Mouse (Mus musculus) spleen, embryonic (tissue): ENCODE results near the gene Mas1.
"Not testable (repeated sequence)": the region's sequence is repeated elsewhere in the genome, so short reads cannot be mapped to it uniquely, and the experiment has no call there.

ENCODE experiments used
- CTCF ChIA-PET: fragments of 350-600 bp; sonication (Branson Sonifier 250); formaldehyde crosslinking; loops from one replicate; lab custom pipeline; 2022; lab: Charles Lee

Mas1 gene

DNA sequence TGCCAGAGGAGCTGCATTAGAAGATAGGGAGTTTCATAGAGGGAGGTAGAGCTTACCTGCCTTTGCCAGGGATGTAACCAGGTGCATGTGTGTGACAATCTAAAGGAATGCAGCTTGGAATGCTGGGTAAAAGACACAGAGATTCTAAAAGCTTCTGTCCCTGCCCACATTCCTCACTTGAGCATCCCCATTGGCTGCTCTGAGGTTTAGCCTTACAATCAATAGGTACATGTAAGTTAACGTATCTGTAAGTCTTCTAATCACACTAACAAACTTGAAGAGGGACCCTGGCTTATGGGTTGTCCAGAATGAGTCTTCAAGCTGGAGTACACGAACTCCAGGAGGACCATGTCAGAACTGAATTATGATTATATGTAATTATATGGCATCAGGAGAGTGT lies at the start of gene Mas1:
Mas1 (minus strand) TSS at position 101 of the 400 bp plus-strand sequence.
- CTCF ChIA-PET, result no interaction called here

DNA sequence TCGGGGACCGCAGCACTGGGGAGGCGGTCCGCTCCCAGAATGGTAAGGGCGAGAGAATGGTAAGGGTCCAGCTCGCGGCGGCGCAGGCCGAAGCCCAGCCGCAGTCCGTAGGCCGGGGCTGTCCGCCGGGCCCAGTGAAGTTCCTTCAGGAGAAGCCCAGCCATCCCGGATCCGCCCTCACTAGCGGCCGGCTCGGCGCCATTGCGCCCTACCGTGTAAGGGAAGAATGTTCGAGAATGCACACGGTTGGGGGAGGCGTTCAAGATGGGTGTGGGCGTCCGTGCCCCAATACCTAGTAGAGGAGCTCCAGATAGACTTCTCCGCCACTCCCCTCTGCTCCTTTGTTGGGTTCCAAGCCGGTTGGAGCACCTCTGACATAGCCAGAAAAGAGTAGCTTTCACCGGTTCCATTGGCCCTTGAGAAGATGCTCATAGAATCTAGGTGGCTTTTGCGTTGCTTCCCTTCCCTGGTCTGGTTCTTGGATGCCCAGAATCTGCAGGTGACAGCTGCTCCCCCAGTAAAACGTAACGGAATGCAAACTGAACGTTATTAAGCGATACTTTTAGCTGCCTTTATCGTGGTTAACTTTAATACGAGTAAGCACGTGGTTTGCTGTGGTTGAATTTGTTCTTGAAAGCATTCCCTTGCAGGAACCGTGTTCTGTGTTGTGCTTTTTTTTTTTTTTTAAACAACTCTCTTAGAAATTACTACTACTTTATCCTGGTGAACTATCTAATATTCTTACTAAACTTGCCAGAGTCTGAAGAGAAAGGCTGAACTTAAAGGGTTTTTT lies 48.8 kb upstream of the Mas1 start:
- CTCF ChIA-PET, result interaction anchor here (1.4 kb wide), 1 partner anchor 9 kb away, joined by 3 read pairs; no protein-coding TSS in a partner anchor

DNA sequence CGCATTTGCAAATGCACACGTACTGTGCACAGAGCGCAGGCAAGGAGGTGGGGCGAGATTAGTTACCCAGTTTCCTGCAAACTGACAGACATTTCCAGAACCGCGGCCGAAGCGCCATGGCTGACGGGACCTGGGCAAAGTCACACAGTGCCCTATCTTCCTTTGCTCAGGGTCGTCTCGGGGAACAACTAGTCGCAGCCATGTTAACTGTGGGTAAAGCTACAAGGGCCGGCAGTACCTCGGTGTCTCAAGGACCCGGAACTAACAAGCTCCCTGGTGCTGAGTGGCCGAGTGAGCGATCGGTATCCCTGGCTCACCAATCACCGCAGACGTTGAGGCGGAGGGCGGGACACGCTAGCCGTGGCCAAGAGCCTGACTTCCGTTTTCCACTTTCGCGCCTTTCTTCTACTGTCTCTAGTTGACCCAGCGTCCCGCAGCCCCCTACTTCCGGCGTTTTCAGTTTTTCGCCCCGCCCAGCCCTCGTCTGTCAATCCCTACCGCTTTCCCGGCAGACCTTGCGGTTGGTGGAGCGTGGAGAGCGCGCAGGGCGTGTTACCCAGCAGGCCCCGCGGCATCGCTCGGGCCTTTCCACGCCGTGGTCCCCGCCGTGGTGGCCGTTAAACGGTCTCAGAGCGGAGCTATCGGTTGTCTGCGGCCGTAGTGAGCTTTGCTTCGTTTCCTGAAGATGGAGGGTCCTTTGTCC lies 48.1 kb upstream of the Mas1 start, which contains the start of gene Mrpl18:
Mrpl18 (minus strand) TSS at position 465 of the 703 bp plus-strand sequence.
- CTCF ChIA-PET, result interaction anchor here (1.4 kb wide), 1 partner anchor 9 kb away, joined by 3 read pairs; no protein-coding TSS in a partner anchor

DNA sequence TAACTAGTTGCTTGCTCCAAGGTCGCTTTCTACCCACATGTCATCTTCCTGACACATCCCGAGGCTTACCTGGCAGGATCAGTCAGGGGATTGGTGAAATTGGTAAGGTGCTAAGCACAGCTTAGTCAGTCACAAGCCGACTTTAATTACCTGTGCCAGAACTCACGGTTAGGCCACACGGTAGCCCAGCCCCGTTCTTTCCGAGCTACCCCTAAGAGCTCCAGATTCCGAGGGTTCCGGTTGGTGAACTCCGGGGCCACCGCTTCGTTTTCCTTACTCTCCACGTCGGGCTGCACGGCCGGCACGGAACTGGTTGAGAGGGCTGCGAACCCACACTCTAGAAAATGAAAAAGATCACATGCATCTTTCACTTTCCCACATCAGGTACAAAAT lies 47.5 kb upstream of the Mas1 start, which contains the start of gene Tcp1:
Tcp1 (plus strand) TSS at position 214 of the 393 bp plus-strand sequence.
- CTCF ChIA-PET, result interaction anchor here (1.4 kb wide), 1 partner anchor 10 kb away, joined by 3 read pairs; no protein-coding TSS in a partner anchor

DNA sequence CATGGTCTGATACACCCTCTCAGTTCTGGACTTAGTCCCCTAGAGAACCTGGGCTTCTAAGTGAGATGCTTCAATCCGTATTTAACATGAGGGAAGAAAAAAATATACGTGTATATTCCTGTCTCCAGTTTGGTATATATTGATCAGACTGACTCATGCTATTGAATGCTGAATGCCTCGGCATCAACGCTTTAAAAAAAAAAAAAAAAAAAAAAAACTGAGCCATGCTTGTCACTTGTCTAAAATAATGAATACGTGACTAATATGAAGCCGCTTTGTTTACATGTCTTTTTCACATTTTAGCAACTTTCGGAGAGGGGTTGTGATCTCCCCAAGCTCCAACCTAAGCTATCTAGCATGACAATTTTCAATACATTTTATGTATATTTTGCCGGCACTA lies 42.4 kb upstream of the Mas1 start:
- CTCF ChIA-PET, result no interaction called here

DNA sequence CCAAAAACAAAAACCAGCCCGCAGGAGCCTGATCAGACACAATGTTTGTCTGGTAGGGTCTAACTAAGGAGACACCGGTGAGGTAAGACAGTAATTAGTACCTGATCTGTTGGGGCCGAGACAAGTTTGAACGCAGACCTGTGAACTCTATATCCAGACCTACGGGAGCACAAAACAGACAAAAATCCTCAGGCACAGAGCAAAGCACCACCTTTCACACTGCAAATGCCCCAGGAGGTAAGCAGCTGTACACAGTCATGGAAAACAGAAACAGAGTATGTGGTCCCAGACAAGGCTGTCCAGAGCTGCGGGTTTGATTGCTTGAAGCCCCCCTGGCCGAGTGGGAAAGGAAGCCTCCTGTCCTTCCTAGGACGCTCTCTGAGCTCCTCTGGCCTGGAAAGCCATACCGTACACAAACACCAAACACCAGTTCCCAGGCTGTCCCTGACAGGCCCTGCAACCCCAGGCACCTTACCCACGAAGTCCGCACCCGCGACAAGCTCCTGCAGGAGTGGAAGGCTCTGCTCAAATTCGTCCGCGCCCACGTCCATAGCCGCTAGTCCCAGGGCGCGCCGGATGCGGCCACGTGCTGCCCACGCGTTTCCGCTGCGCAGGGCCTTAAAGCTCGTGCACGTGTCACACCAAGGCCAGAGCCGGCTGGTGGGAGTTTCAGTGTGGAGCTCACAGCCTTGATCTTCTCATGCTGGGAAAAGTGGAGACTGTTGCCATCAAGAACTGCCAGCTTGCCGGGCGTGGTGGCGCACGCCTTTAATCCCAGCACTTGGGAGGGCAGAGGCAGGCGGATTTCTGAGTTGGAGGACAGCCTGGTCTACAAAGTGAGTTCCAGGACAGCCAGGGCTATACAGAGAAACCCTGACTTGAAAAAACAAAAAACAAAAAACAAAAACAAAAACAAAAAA lies 41.7 kb upstream of the Mas1 start, which contains the start of gene Pnldc1:
Pnldc1 (minus strand) TSS at position 870 of the 920 bp plus-strand sequence.
- CTCF ChIA-PET, result interaction anchor here (0.6 kb wide), 1 partner anchor 61 kb away, joined by 3 read pairs; no protein-coding TSS in a partner anchor

DNA sequence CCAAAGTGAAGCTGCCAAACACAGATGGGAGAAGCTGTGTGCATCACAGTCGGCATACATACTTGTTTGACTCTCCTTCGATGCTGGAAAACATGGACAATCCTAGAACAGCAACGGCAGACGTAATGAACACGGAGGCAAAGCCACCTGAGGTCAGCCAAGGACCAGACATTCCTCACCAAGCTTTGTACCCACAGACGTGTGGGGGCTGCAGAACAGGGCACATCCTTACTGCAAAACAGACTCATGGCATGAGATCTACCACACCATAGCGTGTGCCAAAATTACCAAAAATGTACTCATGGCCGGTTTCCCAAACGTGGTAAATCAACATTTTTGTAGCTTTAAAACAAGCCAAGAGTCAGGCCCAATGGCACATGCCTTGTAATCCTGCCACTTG lies 38.5 kb upstream of the Mas1 start:
- CTCF ChIA-PET, result interaction anchor here (0.7 kb wide), 1 partner anchor 57 kb away, joined by 3 read pairs; no protein-coding TSS in a partner anchor

DNA sequence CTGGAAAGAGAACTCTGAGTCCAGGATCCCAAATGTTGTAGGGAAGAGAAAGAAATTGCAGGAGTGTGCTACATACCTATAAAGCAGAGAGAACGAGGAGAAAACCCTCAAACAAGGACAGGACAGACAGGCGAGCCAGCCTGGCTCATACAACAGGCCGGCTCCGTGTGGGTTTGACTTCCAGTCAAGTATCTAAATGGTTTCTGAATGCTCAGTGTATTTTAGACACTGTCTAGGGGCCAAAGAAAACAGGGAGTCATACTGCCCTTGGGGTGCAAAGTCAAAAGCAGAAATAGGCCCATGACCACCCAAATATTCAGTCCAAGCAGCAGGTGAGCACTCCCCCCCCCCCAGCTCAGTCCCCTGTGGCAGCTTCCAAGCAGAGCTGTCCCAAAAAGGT lies 37.9 kb upstream of the Mas1 start:
- CTCF ChIA-PET, result no interaction called here

DNA sequence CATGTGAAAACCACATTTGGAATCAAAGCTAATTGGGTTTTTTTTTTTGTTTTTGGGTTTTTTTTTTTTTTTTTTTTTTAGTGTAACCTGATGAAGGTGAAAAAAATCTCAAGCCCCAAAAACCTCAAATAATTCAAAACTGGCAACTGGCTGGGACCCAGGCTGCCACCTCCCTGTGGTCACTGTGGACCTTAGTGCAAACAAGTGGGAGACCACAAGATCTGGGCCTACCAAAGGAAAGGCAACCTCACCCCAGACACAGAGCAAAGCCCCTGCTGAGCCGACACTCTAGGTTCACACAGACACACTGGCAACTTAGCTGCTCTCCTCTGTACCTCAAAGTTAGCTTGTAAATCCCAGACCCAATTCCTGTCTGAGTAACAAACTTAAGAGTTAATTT lies 36.4 kb upstream of the Mas1 start:
- CTCF ChIA-PET, result no interaction called here

DNA sequence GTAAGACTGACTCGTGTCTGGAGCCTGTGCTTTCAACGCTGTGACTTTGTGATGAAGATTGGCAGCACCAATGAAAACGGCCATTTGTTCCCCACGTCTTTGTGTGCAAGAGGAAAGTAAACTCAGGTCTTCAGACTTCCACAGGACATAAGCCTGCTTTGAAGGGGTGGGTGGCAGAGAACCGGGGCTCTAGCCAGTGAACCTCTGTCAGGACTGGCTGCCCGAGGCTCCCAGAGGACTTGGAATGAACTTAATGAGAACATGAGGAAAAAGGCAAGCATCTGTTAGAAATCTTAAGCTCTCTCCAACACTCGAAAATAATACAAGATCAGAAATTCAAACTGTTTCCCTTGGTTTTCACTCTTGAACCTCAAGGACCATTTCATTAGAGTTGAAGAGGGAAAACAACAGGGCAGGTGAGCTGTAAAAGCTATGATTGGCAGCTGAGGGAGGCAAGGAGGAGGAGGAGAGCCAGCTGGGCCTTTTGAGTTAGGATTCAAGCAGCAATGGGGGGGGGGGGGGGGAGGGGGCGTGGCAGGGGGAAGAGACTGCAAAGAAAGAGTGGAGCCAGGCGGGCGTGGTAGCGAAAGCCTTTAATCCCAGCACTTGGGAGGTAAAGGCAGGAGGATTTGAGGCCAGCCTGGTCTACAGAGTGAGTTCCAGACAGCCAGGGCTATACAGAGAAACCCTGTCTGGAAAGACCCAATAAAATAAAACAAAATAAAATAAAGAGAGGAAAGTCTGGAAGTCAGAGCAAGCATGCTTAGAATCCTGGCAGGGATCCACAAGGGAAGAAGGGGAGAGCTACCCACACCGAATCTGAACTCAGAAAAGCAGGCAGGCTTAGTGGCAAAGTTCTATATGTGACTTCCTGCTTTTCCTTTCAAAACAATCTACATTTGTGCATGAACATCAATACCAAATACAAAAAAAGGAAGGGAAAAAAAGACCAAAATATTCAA lies 35.7 kb upstream of the Mas1 start:
- CTCF ChIA-PET, result no interaction called here

DNA sequence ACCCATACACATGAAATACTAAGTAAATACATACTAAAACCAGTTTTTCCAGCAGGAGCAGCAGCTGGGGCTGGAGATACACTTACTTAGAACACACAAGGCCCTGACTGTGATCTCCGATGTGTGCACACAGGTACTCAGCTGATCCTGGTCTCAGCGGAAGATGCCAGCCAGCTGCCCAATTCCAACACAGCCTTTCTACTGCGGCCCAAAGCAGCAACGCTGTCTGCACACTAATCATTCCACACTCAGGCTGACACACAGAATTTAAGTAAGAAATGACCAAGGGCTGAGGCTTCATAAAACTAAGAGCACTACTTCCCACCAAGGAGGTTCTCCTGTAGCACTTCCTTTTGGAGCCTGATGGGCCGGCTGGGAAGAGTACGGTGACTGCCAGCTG lies 34.3 kb upstream of the Mas1 start:
- CTCF ChIA-PET, result no interaction called here

DNA sequence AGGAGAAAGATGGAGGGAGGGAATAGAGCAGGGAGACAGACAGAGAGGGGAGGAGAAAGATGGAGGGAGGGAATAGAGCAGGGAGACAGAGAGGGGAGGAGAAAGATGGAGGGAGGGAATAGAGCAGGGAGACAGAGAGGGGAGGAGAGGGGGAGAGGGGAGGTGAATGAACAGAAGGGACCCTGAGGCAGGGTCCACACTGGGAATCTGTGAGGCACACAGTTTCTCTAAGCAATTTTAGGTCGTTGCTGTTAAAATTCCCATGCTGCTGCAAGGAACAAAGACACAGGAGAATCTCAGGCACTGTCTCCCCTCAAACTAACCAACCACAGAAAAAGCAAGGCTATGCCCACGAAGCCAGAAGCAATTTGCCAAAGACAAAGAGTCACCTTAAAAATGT lies 30.7 kb upstream of the Mas1 start:
- CTCF ChIA-PET, result not testable (repeated sequence)

DNA sequence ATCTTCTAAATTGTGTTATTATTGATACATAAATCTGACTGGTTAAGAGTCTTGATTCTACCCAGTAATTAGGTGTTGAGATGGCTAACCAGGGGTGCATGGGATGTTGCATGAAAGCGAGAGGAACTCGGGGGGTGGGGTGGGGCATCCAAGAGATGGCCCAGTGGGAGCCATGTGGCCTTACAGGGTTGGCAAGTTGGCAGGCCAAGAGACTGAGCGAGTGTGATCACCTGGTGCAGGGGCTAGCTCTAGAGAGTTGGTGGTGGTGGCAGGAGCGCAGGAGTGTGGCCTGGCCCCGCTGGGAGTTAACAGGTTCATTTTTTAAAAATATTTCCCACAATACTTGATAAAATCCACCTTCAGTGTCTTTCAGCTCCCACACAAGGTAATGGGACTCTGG lies 29.7 kb upstream of the Mas1 start:
- CTCF ChIA-PET, result no interaction called here

DNA sequence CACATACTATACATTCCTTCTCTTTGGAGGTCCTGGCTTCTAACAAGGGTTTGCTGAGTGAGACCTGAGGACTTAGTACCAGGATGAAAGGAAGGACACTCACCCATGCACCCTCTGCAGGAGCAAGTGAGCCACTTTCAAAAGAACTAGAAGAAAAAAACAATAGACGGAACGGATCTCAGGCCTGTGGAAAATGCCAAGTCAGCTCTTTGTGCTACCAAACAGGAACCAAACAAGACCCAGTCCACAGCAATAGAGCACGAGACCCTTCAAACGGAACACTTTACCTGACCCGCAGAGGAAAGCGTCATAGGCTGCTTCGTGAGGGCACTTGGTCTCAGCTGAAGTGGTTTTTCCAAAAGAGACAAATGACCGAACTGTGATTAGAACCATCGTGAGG lies 24.1 kb upstream of the Mas1 start:
- CTCF ChIA-PET, result no interaction called here

DNA sequence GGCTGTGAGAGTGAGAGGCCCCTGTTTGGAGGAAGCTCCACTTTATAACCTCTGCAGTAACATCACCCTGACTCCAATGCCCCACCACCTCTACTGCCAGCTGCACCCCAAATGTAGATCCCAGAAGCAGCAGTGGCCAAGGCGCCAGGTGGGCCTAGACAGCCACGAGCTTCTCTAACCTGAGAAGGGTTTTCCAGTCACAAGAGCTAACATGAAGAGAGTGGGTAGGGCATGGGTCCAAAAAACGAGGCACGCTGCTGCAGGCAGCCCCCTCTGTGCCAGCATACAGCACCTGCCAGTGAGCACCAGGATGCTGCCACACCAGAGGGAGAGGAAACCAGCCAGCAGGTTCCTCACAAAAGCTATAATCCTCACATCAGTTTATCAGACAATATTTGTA lies 23.1 kb upstream of the Mas1 start:
- CTCF ChIA-PET, result no interaction called here

DNA sequence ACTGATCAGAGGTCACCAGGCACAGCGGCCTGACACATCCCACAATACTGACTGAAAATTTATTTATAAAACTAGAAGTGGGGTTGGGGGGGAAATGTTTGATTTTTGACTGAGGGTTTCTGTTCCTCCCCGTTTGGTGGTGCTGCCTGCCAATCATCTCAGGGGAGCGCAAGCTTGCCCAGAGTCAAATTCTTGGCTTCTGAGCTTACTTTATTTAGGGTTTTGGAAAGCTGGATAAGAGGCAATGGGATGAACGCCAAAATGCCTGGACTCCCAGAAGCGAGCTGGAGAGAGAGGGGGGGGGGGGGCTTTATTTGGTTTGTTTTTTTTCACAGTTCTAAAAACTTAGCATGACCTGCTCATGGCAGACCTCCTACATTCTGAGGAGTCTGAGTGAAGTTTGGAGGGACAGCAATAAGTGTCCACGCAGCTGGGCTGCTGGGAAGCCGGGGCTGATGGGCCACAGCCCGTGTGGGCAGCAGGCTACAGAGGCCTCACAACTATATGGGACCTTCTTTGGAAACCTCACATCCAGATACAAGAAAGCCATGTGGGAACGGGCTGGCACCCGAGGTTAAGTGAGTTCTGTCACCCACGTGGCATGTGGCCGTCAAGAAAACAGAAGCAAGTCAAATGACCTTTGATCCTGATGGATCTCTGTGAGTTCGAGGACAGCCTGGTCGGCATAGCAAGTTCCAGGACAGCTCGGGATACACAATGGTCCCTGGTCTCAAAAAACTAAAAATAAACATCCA lies 19.3 kb upstream of the Mas1 start:
- CTCF ChIA-PET, result no interaction called here

DNA sequence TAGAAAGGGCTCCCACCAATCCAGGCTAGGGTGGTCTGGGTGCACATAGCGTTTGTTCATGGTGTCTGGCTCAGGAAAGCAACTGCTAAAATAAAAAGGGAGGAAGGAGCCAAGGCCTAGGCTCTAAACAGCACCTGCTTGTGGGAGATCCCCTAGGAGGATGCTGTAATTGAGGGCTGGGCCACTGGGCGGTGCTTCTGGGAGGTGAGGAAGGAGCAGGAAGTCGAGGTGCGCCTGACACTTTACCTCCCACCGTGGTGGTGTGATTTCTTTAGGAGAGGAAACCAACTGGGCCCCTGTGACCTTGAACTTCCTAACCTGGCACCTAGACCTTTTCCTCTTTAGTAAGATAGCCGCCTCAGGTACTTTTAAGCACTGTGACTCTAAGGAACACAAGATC lies 18.7 kb upstream of the Mas1 start:
- CTCF ChIA-PET, result no interaction called here

DNA sequence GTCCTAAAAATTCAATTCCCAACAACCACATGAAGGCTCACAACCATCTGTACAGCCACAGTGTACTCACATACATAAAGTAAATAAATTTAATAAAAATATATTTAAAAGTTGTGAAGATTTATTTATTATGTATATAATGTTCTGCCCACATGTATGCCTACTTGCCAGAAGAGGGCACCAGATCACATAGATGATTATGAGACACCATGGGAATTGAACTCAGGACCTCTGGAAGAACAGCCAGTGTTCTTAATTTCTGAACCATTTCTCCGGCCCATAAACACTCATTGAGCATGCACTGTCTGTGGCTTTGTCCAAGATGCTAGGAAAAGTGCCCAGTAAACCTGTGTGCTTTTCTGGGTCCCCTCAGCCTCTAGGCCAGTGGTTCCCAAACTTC lies 13.3 kb upstream of the Mas1 start:
- CTCF ChIA-PET, result no interaction called here

DNA sequence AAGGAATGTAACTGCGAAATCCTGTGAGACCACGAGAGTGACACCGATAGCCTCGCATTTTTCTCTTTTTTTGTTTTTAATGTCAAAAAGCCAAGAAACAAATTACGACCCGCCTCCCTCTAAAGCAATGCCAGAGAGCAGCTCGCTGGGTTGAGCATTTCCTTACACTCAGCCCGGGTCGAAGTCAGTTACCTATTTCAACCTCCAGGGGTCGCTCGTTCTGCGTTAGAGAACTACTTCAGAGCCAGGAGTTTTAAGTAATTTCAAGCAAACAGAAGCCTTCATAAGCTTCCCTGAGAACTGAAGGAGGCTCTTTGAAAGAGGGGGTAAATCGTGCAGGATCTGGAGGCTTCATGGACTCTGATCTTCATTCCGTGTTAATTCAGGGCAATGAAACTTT lies 12.2 kb upstream of the Mas1 start:
- CTCF ChIA-PET, result no interaction called here

DNA sequence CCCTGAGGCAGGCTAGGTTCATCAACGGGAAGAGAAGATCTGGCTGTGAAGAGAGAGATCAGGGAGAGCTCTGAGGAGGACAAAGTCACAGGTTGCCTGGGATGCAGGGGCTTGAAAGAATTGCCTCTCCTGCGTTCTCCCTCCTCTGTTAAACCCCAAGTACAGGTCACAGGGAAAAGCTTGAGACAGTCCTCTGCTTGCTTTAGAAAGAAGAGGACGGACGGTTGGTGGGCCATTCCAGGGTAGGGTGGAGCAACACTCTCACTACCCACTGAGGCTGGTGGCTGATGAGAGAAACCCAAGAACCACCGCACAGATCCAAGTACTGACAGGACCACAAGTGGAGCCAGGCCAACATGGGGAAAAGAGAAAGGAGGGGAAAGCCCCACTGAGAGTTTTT lies 7.8 kb upstream of the Mas1 start, which contains the start of gene Mrgprh:
Mrgprh (plus strand) TSS at position 301 of the 400 bp plus-strand sequence.
- CTCF ChIA-PET, result no interaction called here
